Mouse (Mus musculus) gastrocnemius, postnatal 25 days (tissue): ENCODE results near the gene Gm12886. TPM values are rescaled to one million over a fixed set of nuclear protein-coding genes. Genes with fewer than 3 reads are reported as not detected.

Experiments
- DNase-seq: peaks from one replicate; pipeline ENCODE4 v3.0.0; 2022
- long read RNA-seq, 2 experiments: library from polyadenylated mRNA; stranded (forward); transcript quantifications; one replicate each; pipeline ENCODE4 v2.0.0; 2021
- total RNA-seq, 2 experiments: library from RNA; stranded (reverse); gene quantifications; 1 replicate in 1 of 2; 2 replicates in 1 of 2; pipeline ENCODE4 v1.2.3; 2021

The Gm12886 gene
- total RNA-seq, result not detected
- long read RNA-seq, experiment 1, result 0 reads
- long read RNA-seq, experiment 2, result 0 reads

GRCm38 (mm10) chr4:121422999-121423398 is at the start of gene Gm12886:
Gene Gm12886, minus strand, starts transcription at chr4:121423099.
- no peak for DNase-seq

Other genes starting within 250 kb of the Gm12886 start
- gene Rlf, start 208.0 kb downstream of the Gm12886 start, total RNA-seq, result 1 to 10 TPM; 6.9 to 7.4 TPM
- gene Gm12888, start 98.2 kb downstream of the Gm12886 start, total RNA-seq, result not detected
- gene Gm12887, start 199.0 kb upstream of the Gm12886 start, total RNA-seq, result not detected